Mouse (Mus musculus) embryonic fibroblast, embryonic 13.5 days (primary cell): ENCODE measurements around the gene Kcnk3.

Experiments used
- CTCF ChIP-seq: IDR thresholded peaks from 2 replicates; pipeline ENCODE4 v1.5.1; 2011; ENCODE audit warnings: mild to moderate bottlenecking, control low read depth, low read length, moderate library complexity, borderline replicate concordance; ENCODE audit not compliant: insufficient read depth
- POLR2A ChIP-seq: IDR thresholded peaks from 2 replicates; pipeline ENCODE4 v1.6.1; 2011; ENCODE audit warnings: low read depth, mild to moderate bottlenecking, control low read depth, low read length, moderate library complexity

DNA sequence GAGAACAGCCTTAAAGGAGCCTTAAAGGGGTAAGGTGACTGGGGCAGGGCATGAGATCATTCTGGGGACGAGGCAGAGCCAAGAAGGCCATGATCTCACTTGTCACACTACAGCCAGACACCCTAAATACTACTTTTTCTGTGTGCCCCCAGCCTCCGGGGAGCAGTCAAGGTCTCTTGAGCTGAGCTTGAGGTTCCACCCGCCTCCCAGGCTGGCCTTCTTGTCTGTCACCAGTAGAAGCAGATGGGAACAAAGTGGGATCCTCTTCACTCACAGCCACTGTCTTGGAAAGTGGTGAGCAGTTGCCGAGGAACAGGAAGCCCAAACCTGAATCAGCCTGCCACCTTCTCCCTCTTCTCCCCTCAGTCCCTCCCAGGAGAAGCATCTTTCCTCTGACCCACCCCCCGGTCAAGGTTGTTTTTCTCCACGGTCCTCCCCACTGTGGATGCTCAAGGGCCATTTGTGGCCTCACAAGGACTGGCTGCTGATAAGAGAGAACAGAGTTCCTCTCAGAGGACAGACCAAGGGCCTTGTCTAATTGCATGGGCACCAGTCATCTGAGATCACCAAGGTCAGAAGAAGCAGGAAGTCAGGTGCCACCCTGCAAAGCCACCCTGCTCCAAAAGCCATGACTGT, 9.4 kb upstream of the Kcnk3 start:
- TF ChIP-seq POLR2A: no peak
- no peak for TF ChIP-seq CTCF
